Mouse (Mus musculus) intestine, embryonic 16.5 days (tissue): Measurements from ENCODE around the gene Maged1. TPM values are rescaled to one million over a fixed set of nuclear protein-coding genes. Genes with fewer than 3 reads are reported as not detected.

Experiments
- polyA plus RNA-seq: library from polyadenylated mRNA; unstranded; fragments of >200 nt; fragmentation: Nextera tagmentation; extraction: Ambion mirVana; gene quantifications from 2 replicates; pipeline ENCODE4 v1.2.1, GENCODE M21; 2015

Gene Maged1
- polyA plus RNA-seq, 1 experiment from 2014 or later: 349 TPM

Other genes with a start within 250 kb of the Maged1 start
- gene Fam90a1b, start 175.4 kb downstream of the Maged1 start, polyA plus RNA-seq: 0.11 TPM in 1 of 2 replicates, not detected in the other
- gene Apoo, start 175.0 kb downstream of the Maged1 start, polyA plus RNA-seq: 105 TPM in 2 replicates
- gene Gspt2, start 93.9 kb upstream of the Maged1 start, polyA plus RNA-seq: 3.1 and 3.9 TPM in 2 replicates
- 0.80 and 0.93 TPM in 2 replicates for gene Zxdb, start 182.4 kb upstream of the Maged1 start, polyA plus RNA-seq